Mouse (Mus musculus): ENCODE data around the gene Gss. TPM values are rescaled to one million over a fixed set of nuclear protein-coding genes. Genes with fewer than 3 reads are reported as not detected.

Gene Gss
- polyA plus RNA-seq, 1 experiment = 10.1 TPM

GRCm38 (mm10) chr2:155630590-155631416 is 38.2 kb upstream of the Gss start:
- TF ChIP-seq POLR2A (IDR thresholded peaks at IDR 0.05; ENCODE audit: borderline replicate concordance, extremely low read depth, insufficient read depth, insufficient read length, poor library complexity, severe bottlenecking) (no peak), CTCF (IDR thresholded peaks at IDR 0.05; ENCODE audit: borderline replicate concordance, extremely low read depth, insufficient read depth, insufficient read length) (no peak)
- DNase-seq (ENCODE audit: low read depth) = no peak

DNA sequence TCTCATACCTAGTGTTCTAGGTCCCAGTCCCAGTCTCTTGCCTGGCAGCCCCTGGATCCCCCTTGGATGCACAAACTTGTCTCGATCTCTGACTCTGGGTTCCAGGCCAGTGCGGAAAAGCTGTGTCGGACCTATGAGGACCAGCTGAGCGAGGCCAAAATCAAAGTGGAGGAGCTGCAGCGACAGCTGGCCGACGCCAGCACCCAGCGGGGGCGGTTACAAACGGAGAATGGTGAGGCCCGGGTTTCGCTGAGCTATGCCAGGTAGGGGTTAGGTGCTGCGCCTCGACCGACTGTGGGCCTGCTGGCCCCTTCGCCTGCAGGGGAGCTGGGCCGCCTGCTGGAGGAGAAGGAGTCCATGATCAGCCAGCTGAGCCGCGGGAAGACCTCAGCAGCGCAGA is 37.5 kb upstream of the Gss start:
- no peak for DNase-seq (ENCODE audit: low read depth)
- TF ChIP-seq CTCF (IDR thresholded peaks at IDR 0.05; ENCODE audit: borderline replicate concordance, extremely low read depth, insufficient read depth, insufficient read length) (no peak; the same call in 1 of the 2 replicates), POLR2A (IDR thresholded peaks at IDR 0.05; ENCODE audit: borderline replicate concordance, extremely low read depth, insufficient read depth, insufficient read length, poor library complexity, severe bottlenecking) (no peak)

- DNase-seq (ENCODE audit: low read depth) = peak; percentile 77
- TF ChIP-seq POLR2A (IDR thresholded peaks at IDR 0.05; ENCODE audit: borderline replicate concordance, extremely low read depth, insufficient read depth, insufficient read length, poor library complexity, severe bottlenecking) (no peak), CTCF (IDR thresholded peaks at IDR 0.05; ENCODE audit: borderline replicate concordance, extremely low read depth, insufficient read depth, insufficient read length) (no peak)
Observed at GRCm38 (mm10) chr2:155629231-155629661, 36.6 kb upstream of the Gss start.

DNA sequence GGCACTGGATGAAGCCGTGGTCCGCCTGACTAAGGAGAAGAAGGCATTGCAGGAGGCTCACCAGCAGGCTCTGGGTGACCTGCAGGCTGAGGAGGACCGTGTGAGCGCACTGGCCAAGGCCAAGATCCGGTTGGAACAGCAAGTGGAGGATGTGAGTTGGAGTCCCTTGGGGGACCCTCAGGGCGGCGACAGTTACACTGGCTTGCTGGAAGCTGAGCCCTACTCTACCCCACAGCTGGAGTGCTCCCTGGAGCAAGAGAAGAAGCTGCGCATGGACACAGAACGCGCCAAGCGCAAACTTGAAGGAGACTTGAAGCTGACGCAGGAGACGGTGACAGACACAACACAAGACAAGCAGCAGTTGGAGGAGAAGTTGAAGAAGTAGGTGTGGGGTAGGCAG is 35.9 kb upstream of the Gss start:
- TF ChIP-seq POLR2A (IDR thresholded peaks at IDR 0.05; ENCODE audit: borderline replicate concordance, extremely low read depth, insufficient read depth, insufficient read length, poor library complexity, severe bottlenecking) (no peak), CTCF (IDR thresholded peaks at IDR 0.05; ENCODE audit: borderline replicate concordance, extremely low read depth, insufficient read depth, insufficient read length) (no peak)
- no peak for DNase-seq (ENCODE audit: low read depth)

- no peak for DNase-seq (ENCODE audit: low read depth)
- TF ChIP-seq POLR2A (IDR thresholded peaks at IDR 0.05; ENCODE audit: borderline replicate concordance, extremely low read depth, insufficient read depth, insufficient read length, poor library complexity, severe bottlenecking) (no peak), CTCF (IDR thresholded peaks at IDR 0.05; ENCODE audit: borderline replicate concordance, extremely low read depth, insufficient read depth, insufficient read length) (no peak)
Observed at GRCm38 (mm10) chr2:155628112-155628511, 35.5 kb upstream of the Gss start.

DNA sequence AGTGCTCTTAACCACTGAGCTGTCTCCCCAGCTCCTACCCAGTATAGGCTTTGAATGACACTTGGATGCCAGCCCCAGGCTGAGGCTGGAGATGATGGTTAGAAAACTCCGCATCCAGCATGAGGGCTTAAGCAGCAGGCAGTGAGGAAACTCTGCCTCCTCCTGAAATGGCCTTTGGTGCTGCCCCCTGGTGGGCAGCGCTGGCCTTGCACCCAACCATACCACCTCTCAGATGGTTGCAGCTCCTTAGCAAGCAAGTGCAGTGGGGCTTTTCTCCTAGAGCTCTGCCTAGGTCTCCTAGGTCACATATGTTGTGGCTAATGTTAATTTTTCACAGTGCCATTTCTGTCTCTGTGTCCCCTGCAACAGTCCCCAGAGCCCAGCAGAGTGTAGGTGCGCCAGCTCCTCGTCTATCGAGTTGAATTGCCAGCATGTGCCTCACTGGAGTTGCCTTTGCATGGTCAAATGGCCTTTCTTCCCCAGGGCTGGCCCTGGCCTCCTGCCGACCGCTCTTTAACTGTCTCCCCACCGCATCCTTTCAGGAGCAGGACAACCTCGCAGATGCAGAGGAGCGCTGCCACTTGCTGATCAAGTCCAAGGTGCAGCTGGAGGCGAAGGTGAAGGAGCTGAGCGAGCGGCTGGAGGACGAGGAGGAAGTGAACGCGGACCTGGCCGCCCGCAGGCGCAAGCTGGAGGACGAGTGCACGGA is 34.6 kb upstream of the Gss start:
- TF ChIP-seq CTCF (IDR thresholded peaks at IDR 0.05; ENCODE audit: borderline replicate concordance, extremely low read depth, insufficient read depth, insufficient read length) (peak; percentile 98), POLR2A (IDR thresholded peaks at IDR 0.05; ENCODE audit: borderline replicate concordance, extremely low read depth, insufficient read depth, insufficient read length, poor library complexity, severe bottlenecking) (no peak)
- DNase-seq (ENCODE audit: low read depth) = peak; percentile 82

- DNase-seq (ENCODE audit: low read depth) = no peak
- TF ChIP-seq CTCF (IDR thresholded peaks at IDR 0.05; ENCODE audit: borderline replicate concordance, extremely low read depth, insufficient read depth, insufficient read length) = no peak
- no peak for TF ChIP-seq POLR2A (IDR thresholded peaks at IDR 0.05; ENCODE audit: borderline replicate concordance, extremely low read depth, insufficient read depth, insufficient read length, poor library complexity, severe bottlenecking)
Observed at GRCm38 (mm10) chr2:155626277-155626676, 33.7 kb upstream of the Gss start.

DNA sequence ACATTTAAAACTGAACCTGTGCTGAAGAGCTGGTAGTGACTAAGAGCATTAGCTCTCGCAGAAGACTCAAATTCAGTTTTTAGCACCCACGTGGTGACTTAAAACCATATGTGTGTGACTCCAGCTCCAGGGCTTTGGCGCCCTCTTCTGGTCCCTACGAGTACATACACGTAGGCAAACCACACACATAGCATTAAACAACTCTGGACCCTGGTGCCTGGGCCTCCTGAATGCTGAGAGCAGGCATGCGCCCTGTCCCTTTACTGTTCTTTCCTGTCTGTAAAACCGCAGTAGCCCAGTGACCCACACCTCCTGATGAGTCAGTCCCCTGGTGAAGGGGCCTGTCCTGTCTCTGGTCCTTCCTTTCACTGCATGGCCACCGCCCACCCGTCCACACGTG is 32.1 kb upstream of the Gss start:
- peak; percentile 71 for DNase-seq (ENCODE audit: low read depth)
- TF ChIP-seq CTCF (IDR thresholded peaks at IDR 0.05; ENCODE audit: borderline replicate concordance, extremely low read depth, insufficient read depth, insufficient read length) (peak; percentile 70), POLR2A (IDR thresholded peaks at IDR 0.05; ENCODE audit: borderline replicate concordance, extremely low read depth, insufficient read depth, insufficient read length, poor library complexity, severe bottlenecking) (no peak)

DNA sequence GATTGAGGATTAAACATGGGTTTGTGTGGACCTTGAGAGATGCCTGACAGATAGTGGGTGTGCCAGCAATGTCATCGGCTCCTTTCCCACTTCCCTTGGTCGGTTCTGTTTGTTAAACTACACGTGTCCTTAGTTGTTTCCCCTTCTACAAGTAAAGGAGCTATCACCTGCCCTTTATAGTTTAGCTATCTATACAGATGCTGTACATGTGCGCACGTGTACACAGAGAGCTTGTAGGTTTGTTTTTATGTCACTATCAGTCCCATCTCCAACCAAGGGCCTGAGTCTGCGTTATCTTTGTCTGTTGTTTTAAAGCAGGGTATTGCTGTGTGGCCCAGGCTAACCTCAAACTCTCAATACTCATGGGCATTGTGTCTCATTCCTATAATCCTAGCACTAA is 31.4 kb upstream of the Gss start:
- no peak for DNase-seq (ENCODE audit: low read depth)
- TF ChIP-seq CTCF (IDR thresholded peaks at IDR 0.05; ENCODE audit: borderline replicate concordance, extremely low read depth, insufficient read depth, insufficient read length) (no peak), POLR2A (IDR thresholded peaks at IDR 0.05; ENCODE audit: borderline replicate concordance, extremely low read depth, insufficient read depth, insufficient read length, poor library complexity, severe bottlenecking) (no peak)

DNA sequence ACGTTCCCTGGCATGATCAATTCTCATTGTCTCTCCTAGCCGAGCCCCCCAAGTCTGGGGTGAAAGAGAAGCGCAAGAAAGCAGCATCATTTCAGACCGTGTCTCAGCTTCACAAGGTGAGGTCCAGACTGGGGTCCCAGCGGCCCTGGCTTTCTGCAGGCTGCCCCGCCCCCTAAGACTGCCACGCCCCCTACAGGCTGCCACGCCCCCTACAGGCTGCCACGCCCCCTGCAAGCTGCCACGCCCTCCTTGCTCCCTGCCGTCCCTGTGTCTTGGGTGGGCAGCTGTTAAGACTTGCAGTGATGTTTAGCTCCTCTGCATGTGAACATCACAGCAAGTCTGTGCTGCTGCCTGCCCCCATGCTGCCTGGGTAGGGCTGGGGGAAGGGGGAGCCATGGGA is 30.0 kb upstream of the Gss start:
- DNase-seq (ENCODE audit: low read depth) = no peak
- TF ChIP-seq CTCF (IDR thresholded peaks at IDR 0.05; ENCODE audit: borderline replicate concordance, extremely low read depth, insufficient read depth, insufficient read length) = no peak
- no peak for TF ChIP-seq POLR2A (IDR thresholded peaks at IDR 0.05; ENCODE audit: borderline replicate concordance, extremely low read depth, insufficient read depth, insufficient read length, poor library complexity, severe bottlenecking)

DNA sequence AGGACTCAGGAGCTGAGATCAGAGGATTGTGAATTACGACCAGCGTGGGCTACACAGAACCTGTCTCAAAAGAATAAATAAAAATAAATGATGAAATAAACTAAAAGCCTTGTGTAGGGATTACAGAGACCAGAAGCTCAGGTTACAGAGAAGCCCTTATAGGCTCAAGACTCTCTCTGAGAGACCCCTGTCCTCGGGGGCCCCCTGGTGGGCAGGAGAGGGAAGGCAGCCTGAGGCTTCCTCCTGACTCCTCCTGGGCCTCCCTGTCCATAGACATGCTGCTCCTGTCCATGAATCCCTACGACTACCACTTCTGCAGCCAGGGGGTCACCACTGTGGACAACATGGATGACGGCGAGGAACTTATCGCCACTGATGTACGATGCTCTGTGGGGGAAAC is 27.2 kb upstream of the Gss start:
- DNase-seq (ENCODE audit: low read depth) = peak; percentile 74
- TF ChIP-seq CTCF (IDR thresholded peaks at IDR 0.05; ENCODE audit: borderline replicate concordance, extremely low read depth, insufficient read depth, insufficient read length) (peak; percentile 95), POLR2A (IDR thresholded peaks at IDR 0.05; ENCODE audit: borderline replicate concordance, extremely low read depth, insufficient read depth, insufficient read length, poor library complexity, severe bottlenecking) (no peak)

Data from brain, embryonic 14.5 days (tissue).